Mouse (Mus musculus) myocyte (in vitro differentiated cells): ENCODE data around the gene Sycp1. TPM values are rescaled to one million over a fixed set of nuclear protein-coding genes. Genes with fewer than 3 reads are reported as not detected.

Experiments used
- H3K27me3 ChIP-seq: one replicate; pipeline ENCODE4 v1.6.1; 2011; ENCODE audit not compliant: control insufficient read depth, insufficient read depth, insufficient read length
- H3K36me3 ChIP-seq: one replicate; pipeline ENCODE4 v1.6.1; 2011; ENCODE audit not compliant: control insufficient read depth, insufficient read depth
- H3K4me2 ChIP-seq: one replicate; pipeline ENCODE4 v1.6.1; 2011; ENCODE audit warnings: low read depth, control low read depth
- H3K4me3 ChIP-seq: one replicate; pipeline ENCODE4 v1.5.1; 2011; ENCODE audit warnings: mild to moderate bottlenecking, control low read depth, moderate library complexity
- H3K79me2 ChIP-seq: one replicate; pipeline ENCODE4 v1.6.1; 2011; ENCODE audit not compliant: control insufficient read depth, insufficient read depth
- H3ac ChIP-seq: one replicate; pipeline ENCODE4 v1.6.1; 2011; ENCODE audit not compliant: control insufficient read depth, insufficient read length
- E2F4 ChIP-seq: IDR thresholded peaks from one replicate; pipeline ENCODE4 v1.6.1; 2011; ENCODE audit warnings: mild to moderate bottlenecking, control low read depth, moderate library complexity; ENCODE audit not compliant: insufficient read depth
- MYOD1 ChIP-seq, 3 experiments: IDR thresholded peaks; one replicate each; pipeline ENCODE4 v1.6.1; 2011; ENCODE audit warnings: control low read depth in 2 of 3, low read depth in 2 of 3, mild to moderate bottlenecking in 2 of 3, moderate library complexity in 1 of 3; ENCODE audit not compliant: insufficient read length in 2 of 3, control insufficient read depth in 1 of 3
- MYOG ChIP-seq, 3 experiments: IDR thresholded peaks; one replicate each; pipeline ENCODE4 v1.6.1; 2011; ENCODE audit warnings: control low read depth in 2 of 3, low read depth in 2 of 3, mild to moderate bottlenecking in 2 of 3; ENCODE audit not compliant: insufficient read length in 2 of 3, control insufficient read depth in 1 of 3, insufficient read depth in 1 of 3
- POLR2A ChIP-seq: IDR thresholded peaks from one replicate; pipeline ENCODE4 v1.6.1; 2011; ENCODE audit warnings: low read depth, mild to moderate bottlenecking, control low read depth, moderate library complexity; ENCODE audit not compliant: insufficient read length
- POLR2AphosphoS2 ChIP-seq: IDR thresholded peaks from one replicate; pipeline ENCODE4 v1.6.1; 2011; ENCODE audit warnings: low read depth, control low read depth; ENCODE audit not compliant: insufficient read length
- REST ChIP-seq: IDR thresholded peaks from one replicate; pipeline ENCODE4 v1.6.1; 2011; ENCODE audit warnings: mild to moderate bottlenecking, control low read depth, moderate library complexity; ENCODE audit not compliant: insufficient read depth, insufficient read length
- SRF ChIP-seq: IDR thresholded peaks from one replicate; pipeline ENCODE4 v1.6.1; 2011; ENCODE audit warnings: low read depth; ENCODE audit not compliant: control insufficient read depth, insufficient read length
- TCF12 ChIP-seq: IDR thresholded peaks from one replicate; pipeline ENCODE4 v1.6.1; 2011; ENCODE audit warnings: mild to moderate bottlenecking, control low read depth; ENCODE audit not compliant: poor library complexity, insufficient read depth, severe bottlenecking
- TCF3 ChIP-seq: IDR thresholded peaks from one replicate; pipeline ENCODE4 v1.6.1; 2011; ENCODE audit warnings: low read depth, control low read depth; ENCODE audit not compliant: insufficient read length
- USF1 ChIP-seq: IDR thresholded peaks from one replicate; pipeline ENCODE4 v1.6.1; 2011; ENCODE audit warnings: low read depth, mild to moderate bottlenecking, control low read depth, moderate library complexity
- polyA plus RNA-seq: library from polyadenylated mRNA; unstranded; fragments of >200 nt; fragmentation: generic; extraction: Trizol; gene quantifications from one replicate; pipeline ENCODE4 v1.2.1, GENCODE M21; 2012; ENCODE audit warnings: missing spikeins

Sycp1 gene
- polyA plus RNA-seq, 1 experiment, result 0.17 TPM

DNA sequence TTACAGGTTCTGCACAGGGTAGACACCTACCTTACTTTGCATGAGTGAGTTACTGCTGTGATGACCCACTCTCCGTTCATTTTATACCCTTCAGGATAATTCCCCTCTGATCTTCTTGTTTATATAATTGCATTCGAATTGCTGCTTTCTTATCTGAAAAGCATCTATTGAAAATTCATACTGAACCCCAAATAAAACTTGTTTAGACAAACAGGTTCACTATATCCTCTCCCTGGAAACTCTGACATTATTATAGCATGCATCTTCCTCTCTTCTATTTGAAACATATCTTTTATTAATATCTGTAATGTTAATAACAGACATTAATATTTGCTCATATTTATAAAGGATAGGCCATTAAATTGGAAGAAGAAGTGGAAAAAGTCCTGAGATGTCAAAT, 153.3 kb downstream of the Sycp1 start, which contains the start of gene Tshb:
Tshb (minus strand) TSS at position 101 of the 400 bp plus-strand sequence.
- no peak within 1 kb of the TSS for H3K4me2 ChIP-seq
- no peak within 1 kb of the TSS for H3K4me3 ChIP-seq
- no peak within 1 kb of the TSS for H3ac ChIP-seq
- no peak for TF ChIP-seq POLR2A
- TF ChIP-seq POLR2AphosphoS2, result no peak
- no peak for TF ChIP-seq USF1
- no peak for TF ChIP-seq SRF
- no peak for TF ChIP-seq TCF3
- no peak for TF ChIP-seq MYOD1 (IDR thresholded peaks at IDR 0.05; ENCODE audit: control insufficient read depth in 1 of 3, insufficient read length in 2 of 3, low read depth in 2 of 3)
- TF ChIP-seq TCF12, result no peak
- TF ChIP-seq E2F4, result no peak
- no peak for TF ChIP-seq MYOG (IDR thresholded peaks at IDR 0.05; ENCODE audit: control insufficient read depth in 1 of 3, insufficient read depth in 1 of 3, insufficient read length in 2 of 3, low read depth in 2 of 3)
- no peaks in the 10 kb centered on the region for H3K36me3 ChIP-seq
- no peaks in the 10 kb centered on the region for H3K27me3 ChIP-seq
- no peaks in the 10 kb centered on the region for H3K79me2 ChIP-seq

DNA sequence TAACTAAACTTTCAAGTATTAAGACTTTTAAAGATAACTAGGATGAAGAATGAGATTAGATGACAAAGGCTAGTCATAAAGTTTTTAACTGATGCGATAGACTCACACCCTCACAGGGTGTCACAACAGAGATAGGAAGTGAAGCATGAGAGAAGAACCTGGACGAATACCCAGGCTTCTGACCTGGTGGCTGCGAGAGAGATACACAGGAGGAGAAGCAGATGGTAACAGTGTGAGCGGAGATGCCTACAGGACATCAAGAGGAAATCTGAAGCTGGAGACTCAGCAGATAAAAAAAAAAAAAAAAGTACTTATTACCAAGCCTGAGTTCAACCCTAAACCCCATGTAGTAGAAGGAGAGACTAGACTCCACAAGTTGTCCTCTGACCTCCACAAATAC, 162.9 kb downstream of the Sycp1 start:
- Histone ChIP-seq H3K79me2 (no peaks in the 10 kb centered on the region), H3K27me3 (no peaks in the 10 kb centered on the region), H3K4me2 (no peak overlapping the region), H3K4me3 (no peak overlapping the region), H3ac (no peak overlapping the region), H3K36me3 (no peaks in the 10 kb centered on the region)
- TF ChIP-seq REST, result no peak

Other genes with a start within 250 kb of the Sycp1 start
- gene Tspan2, start 201.6 kb downstream of the Sycp1 start, polyA plus RNA-seq, result 3.0 TPM
- gene Tshb, start 153.4 kb downstream of the Sycp1 start, polyA plus RNA-seq, result not detected
- 0.17 TPM for gene Nr1h5, start 28.0 kb upstream of the Sycp1 start, polyA plus RNA-seq
- 27.0 TPM for gene Sike1, start 59.6 kb upstream of the Sycp1 start, polyA plus RNA-seq
- 112 TPM for gene Csde1, start 84.3 kb upstream of the Sycp1 start, polyA plus RNA-seq
- 44.5 TPM for gene Nras, start 122.2 kb upstream of the Sycp1 start, polyA plus RNA-seq
- 2.4 TPM for gene Ampd1, start 137.9 kb upstream of the Sycp1 start, polyA plus RNA-seq
- 2.4 TPM for gene Dennd2c, start 166.5 kb upstream of the Sycp1 start, polyA plus RNA-seq
- 71.4 TPM for gene Bcas2, start 235.6 kb upstream of the Sycp1 start, polyA plus RNA-seq